Mouse (Mus musculus) kidney, embryonic 15.5 days (tissue): ENCODE results near the gene Kcnk3. TPM values are rescaled to one million over a fixed set of nuclear protein-coding genes. Genes with fewer than 3 reads are reported as not detected.

Source experiments
- ATAC-seq: fragments of 200-750 bp; cut with Nextera tagmentation; replicated peaks from 2 replicates; pipeline ENCODE4 v1.8.0; 2017; ENCODE audit warnings: moderate TSS enrichment; ENCODE audit not compliant: low FRiP score
- H3K27ac ChIP-seq: fragments of 300-500 bp; sonication (generic); 2 replicates; pipeline ENCODE4 v1.5.1; 2015; ENCODE audit warnings: mild to moderate bottlenecking, inconsistent platforms
- H3K27me3 ChIP-seq: fragments of 300-500 bp; sonication (generic); 2 replicates; pipeline ENCODE4 v1.6.1; 2015; ENCODE audit warnings: inconsistent platforms
- H3K36me3 ChIP-seq: fragments of 300-500 bp; sonication (generic); 2 replicates; pipeline ENCODE4 v1.6.1; 2015; ENCODE audit warnings: inconsistent platforms
- H3K4me1 ChIP-seq: fragments of 300-500 bp; sonication (generic); 2 replicates; pipeline ENCODE4 v1.6.1; 2015; ENCODE audit warnings: inconsistent platforms
- H3K4me2 ChIP-seq: fragments of 300-500 bp; sonication (generic); 2 replicates; pipeline ENCODE4 v1.6.1; 2015; ENCODE audit warnings: moderate library complexity, mild to moderate bottlenecking, inconsistent platforms
- H3K4me3 ChIP-seq: fragments of 300-500 bp; sonication (generic); replicated peaks from 2 replicates; pipeline ENCODE4 v1.5.1; 2015; ENCODE audit warnings: mild to moderate bottlenecking, inconsistent platforms
- H3K9ac ChIP-seq: fragments of 300-500 bp; sonication (generic); 2 replicates; pipeline ENCODE4 v1.6.1; 2015; ENCODE audit warnings: mild to moderate bottlenecking, inconsistent platforms
- H3K9me3 ChIP-seq: fragments of 300-500 bp; sonication (generic); replicated peaks from 2 replicates; pipeline ENCODE4 v1.6.1; 2016; ENCODE audit warnings: inconsistent platforms
- WGBS: fragments of 180-500 bp; shearing (Covaris S2); methylation state at CpG from one replicate; pipeline ENCODE4 v1.1.7; 2015; ENCODE audit warnings: mixed read lengths; 5-methylcytosine and 5-hydroxymethylcytosine counted together
- polyA plus RNA-seq: library from polyadenylated mRNA; unstranded; fragments of >200 nt; fragmentation: Nextera tagmentation; extraction: Ambion mirVana; gene quantifications from 2 replicates; pipeline ENCODE4 v1.2.1, GENCODE M21; 2015

The Kcnk3 gene
- polyA plus RNA-seq, 1 experiment from 2014 or later = 8.0 TPM

DNA sequence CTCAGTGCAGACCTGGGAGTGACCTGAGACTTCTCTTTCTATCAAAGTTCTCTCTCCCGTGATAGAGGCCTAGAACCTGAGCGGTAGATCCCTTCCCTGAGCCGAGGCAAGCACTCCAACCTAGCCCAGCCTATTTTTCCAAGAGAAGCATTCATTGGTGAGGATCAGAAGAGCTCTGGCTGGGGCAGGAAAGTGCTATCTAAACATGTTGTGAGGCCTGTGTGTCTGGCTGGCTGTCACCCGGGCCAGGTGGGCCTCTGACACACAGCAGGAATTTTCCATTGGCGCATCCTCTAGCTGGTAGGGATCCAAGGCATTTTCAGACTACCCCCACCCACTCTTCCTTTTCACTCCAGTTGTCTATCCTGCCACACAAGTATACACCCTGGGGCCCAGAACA is 16.1 kb upstream of the Kcnk3 start:
- no peak for ATAC-seq
- H3K27me3 ChIP-seq = no peaks in the 10 kb centered on the region
- no peaks in the 10 kb centered on the region for H3K4me1 ChIP-seq
- H3K36me3 ChIP-seq = no peaks in the 10 kb centered on the region
- no peak overlapping the region for H3K4me3 ChIP-seq
- H3K9me3 ChIP-seq = no peaks in the 10 kb centered on the region
- WGBS = 77% methylated on average over 5 of the region's 5 CpGs
- no peak overlapping the region for H3K4me2 ChIP-seq
- H3K27ac ChIP-seq = no peak overlapping the region
- H3K9ac ChIP-seq = no peak overlapping the region

DNA sequence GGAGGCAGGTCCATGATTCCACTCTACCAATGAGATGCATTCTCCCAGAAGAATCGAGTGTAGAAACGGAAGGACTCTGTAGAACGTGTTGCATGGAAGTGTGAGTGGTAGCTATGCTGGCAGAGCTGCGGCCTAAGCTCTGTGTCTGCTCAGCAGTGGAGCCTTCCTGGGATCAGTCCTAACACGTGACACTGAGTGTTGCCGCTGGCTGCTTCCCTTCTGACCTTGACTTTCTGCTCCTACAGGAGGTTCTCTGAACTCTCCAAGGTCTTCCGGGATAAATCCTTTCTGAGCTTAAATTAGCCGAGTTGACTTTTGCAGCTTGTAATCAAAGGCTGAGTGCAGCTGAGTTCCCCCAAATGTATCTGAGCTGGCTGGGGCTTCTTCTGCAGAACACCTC is 13.6 kb upstream of the Kcnk3 start:
- H3K4me1 ChIP-seq = no peaks in the 10 kb centered on the region
- no peaks in the 10 kb centered on the region for H3K36me3 ChIP-seq
- no peak overlapping the region for H3K9ac ChIP-seq
- H3K9me3 ChIP-seq = no peaks in the 10 kb centered on the region
- no peaks in the 10 kb centered on the region for H3K27me3 ChIP-seq
- H3K4me2 ChIP-seq = no peak overlapping the region
- ATAC-seq = no peak
- H3K27ac ChIP-seq = no peak overlapping the region
- 85% methylated on average over 8 of the region's 8 CpGs for WGBS
- H3K4me3 ChIP-seq = no peak overlapping the region

DNA sequence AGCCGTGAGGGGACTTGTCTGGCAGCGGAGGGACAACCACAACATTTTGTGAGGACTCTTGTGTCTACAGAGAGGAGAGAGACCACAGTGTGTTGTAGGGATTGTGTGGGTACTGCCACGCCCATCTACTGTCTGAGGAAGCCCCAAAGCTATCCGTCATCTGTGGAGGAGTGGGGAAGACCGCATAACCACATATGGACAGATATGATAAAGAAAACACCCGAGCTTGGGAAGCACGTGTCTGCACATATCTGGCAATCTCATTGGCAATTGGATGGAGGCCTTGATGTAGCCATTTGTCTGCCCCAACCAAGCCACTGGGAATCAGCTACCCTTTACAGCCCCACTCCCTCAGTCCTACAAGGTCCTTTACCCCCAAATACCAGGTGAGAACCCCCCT is 11.7 kb upstream of the Kcnk3 start:
- no peak for ATAC-seq
- H3K4me3 ChIP-seq = no peak overlapping the region
- H3K36me3 ChIP-seq = no peaks in the 10 kb centered on the region
- H3K27me3 ChIP-seq = no peaks in the 10 kb centered on the region
- no peaks in the 10 kb centered on the region for H3K9me3 ChIP-seq
- no peaks in the 10 kb centered on the region for H3K4me1 ChIP-seq
- 79% methylated on average over 7 of the region's 7 CpGs for WGBS
- H3K9ac ChIP-seq = no peak overlapping the region
- H3K27ac ChIP-seq = no peak overlapping the region
- H3K4me2 ChIP-seq = no peak overlapping the region

DNA sequence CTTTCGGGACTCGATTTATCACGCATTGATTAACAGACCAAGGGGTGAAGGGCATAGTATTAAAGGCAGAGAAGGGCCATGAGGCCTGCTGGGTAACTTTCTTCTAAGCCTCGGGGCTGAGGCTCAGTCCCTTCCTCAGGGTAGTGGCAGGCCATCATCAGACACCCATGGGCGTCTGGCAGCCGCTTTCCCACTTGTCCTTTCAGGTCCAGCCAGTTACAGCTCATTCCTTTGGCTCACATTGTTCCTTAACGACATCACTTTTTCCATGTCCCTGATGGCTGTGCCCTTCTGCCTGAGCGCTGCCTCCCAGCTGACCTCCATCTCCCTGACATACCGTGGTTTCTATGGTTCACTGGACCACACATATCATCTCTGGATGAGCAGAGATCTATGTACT is 10.7 kb upstream of the Kcnk3 start:
- ATAC-seq = no peak
- Histone ChIP-seq H3K27me3 (no peaks in the 10 kb centered on the region), H3K4me1 (no peaks in the 10 kb centered on the region), H3K27ac (no peak overlapping the region), H3K9me3 (no peaks in the 10 kb centered on the region), H3K9ac (no peak overlapping the region), H3K36me3 (no peaks in the 10 kb centered on the region), H3K4me3 (no peak overlapping the region), H3K4me2 (no peak overlapping the region)
- 61% methylated on average over 9 of the region's 9 CpGs for WGBS

DNA sequence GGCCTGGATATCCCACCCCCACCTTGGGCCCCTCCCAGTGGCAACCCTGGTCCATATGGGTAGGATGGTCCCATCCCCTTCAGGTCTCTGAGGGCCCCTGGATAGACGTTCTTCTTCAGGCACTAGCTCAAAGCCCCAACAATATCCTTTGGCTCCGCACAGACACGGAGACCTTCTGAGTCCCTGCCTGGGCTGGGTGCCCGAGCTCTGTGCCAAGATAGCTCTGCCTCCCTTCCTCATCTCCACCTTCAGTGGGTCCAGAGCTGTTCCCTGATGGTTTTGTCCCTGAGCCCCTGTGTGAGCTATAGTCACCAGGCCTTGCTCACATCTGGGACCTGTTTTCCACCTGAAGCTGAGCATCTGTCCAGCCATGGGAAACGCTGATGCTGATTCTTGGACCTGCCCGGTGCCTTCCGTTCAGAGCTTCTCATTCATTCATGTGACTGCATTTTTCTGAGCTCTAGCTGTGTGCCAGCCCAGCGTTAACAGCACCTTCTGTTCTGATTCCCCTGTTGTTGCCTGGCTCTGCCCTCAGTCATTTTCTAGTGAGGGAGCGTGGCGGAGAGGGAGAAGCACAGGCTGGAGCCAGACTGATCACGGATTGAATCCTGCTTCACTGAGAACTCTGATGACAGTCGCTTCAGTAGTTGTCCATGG is 10.2 kb upstream of the Kcnk3 start:
- H3K27ac ChIP-seq = no peak overlapping the region
- no peak overlapping the region for H3K9ac ChIP-seq
- H3K4me1 ChIP-seq = no peaks in the 10 kb centered on the region
- ATAC-seq = no peak
- 77% methylated on average over 12 of the region's 12 CpGs for WGBS
- no peak overlapping the region for H3K4me3 ChIP-seq
- H3K9me3 ChIP-seq = no peaks in the 10 kb centered on the region
- H3K4me2 ChIP-seq = no peak overlapping the region
- H3K27me3 ChIP-seq = no peaks in the 10 kb centered on the region
- no peaks in the 10 kb centered on the region for H3K36me3 ChIP-seq

DNA sequence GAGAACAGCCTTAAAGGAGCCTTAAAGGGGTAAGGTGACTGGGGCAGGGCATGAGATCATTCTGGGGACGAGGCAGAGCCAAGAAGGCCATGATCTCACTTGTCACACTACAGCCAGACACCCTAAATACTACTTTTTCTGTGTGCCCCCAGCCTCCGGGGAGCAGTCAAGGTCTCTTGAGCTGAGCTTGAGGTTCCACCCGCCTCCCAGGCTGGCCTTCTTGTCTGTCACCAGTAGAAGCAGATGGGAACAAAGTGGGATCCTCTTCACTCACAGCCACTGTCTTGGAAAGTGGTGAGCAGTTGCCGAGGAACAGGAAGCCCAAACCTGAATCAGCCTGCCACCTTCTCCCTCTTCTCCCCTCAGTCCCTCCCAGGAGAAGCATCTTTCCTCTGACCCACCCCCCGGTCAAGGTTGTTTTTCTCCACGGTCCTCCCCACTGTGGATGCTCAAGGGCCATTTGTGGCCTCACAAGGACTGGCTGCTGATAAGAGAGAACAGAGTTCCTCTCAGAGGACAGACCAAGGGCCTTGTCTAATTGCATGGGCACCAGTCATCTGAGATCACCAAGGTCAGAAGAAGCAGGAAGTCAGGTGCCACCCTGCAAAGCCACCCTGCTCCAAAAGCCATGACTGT is 9.4 kb upstream of the Kcnk3 start:
- no peak for ATAC-seq
- Histone ChIP-seq H3K9me3 (no peaks in the 10 kb centered on the region), H3K27ac (no peak overlapping the region), H3K4me3 (no peak overlapping the region), H3K27me3 (0 out of 2 replicates have a peak, but pooled peaks cover 2% of the 10 kb centered on the region), H3K36me3 (no peaks in the 10 kb centered on the region), H3K9ac (no peak overlapping the region), H3K4me2 (no peak overlapping the region), H3K4me1 (no peaks in the 10 kb centered on the region)
- 69% methylated on average over 6 of the region's 6 CpGs for WGBS

DNA sequence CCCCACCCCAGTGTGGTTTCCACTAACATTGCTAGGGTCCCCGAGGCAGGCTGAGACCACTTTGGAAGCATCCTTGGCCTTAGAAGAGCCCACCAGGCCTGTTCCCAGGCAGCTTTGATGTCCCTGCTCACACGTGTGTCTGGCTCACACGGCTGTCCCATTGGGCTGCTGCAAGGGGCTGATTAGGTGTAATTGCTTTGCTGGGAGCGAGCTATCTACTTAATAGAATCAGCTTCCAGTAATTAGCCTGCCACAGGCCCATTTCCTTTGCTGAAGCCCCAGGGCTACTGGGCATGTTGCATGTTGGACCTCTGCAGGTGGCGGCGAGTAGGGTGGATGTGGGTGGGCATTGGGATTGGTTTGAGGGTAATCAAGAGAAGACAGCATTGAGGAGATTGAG is 7.2 kb upstream of the Kcnk3 start:
- no peak overlapping the region for H3K4me3 ChIP-seq
- no peak overlapping the region for H3K27ac ChIP-seq
- peaks cover 11% of the 10 kb centered on the region; the same call in 1 of the 2 replicates for H3K27me3 ChIP-seq
- no peaks in the 10 kb centered on the region for H3K4me1 ChIP-seq
- H3K36me3 ChIP-seq = no peaks in the 10 kb centered on the region
- H3K9ac ChIP-seq = no peak overlapping the region
- ATAC-seq = no peak
- 28% methylated on average over 6 of the region's 6 CpGs for WGBS
- H3K4me2 ChIP-seq = no peak overlapping the region
- no peaks in the 10 kb centered on the region for H3K9me3 ChIP-seq

DNA sequence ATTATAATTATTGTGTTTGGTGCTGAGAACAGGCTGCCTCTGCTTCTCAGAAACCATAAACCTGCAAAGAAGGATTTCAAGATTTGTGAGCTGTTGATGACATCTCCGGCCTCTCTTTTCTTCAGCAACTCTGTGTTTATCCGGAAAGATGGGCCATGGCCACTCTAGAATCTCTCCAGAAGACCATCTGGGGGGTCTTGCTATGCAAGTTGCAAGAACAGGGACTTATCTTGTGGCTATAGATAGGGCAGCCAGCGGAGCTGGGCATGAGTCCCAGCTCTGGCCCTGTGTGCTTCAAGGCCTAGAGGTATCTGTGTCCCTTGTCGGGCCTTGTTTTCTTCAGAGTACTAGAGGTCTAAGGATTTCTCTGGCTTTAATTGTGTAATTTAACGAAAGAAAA is 6.0 kb upstream of the Kcnk3 start:
- ATAC-seq = no peak
- Histone ChIP-seq H3K27ac (no peak overlapping the region), H3K36me3 (no peaks in the 10 kb centered on the region), H3K4me3 (no peak overlapping the region), H3K4me1 (no peaks in the 10 kb centered on the region), H3K4me2 (no peak overlapping the region), H3K9me3 (no peaks in the 10 kb centered on the region), H3K9ac (no peak overlapping the region), H3K27me3 (peaks cover 24% of the 10 kb centered on the region)
- WGBS = 79% methylated on average over 5 of the region's 5 CpGs

DNA sequence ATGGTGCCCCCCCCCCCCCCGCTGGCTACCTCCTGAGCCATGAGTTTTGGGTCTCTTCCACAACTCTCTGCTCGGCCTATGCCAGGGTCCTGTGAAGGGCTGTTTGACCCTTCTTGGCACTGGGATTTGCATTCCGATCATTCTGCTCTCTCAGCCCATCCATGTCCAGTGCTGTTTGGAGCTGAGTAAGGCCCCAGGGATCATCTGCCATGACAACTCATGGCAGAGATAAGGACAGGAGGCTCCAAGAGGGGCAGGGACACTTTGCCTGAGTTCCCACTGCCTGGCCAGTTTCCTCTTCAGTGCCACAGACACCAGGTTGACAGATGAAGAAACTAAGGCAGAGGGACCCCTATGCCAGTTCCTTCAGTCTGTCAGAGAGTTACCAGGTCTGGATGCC is 1.4 kb upstream of the Kcnk3 start:
- H3K27ac ChIP-seq = no peak overlapping the region
- H3K27me3 ChIP-seq = peaks cover 66% of the 10 kb centered on the region
- WGBS = 73% methylated on average over 3 of the region's 3 CpGs
- H3K4me3 ChIP-seq = no peak overlapping the region
- H3K36me3 ChIP-seq = no peaks in the 10 kb centered on the region
- H3K9ac ChIP-seq = no peak overlapping the region
- ATAC-seq = no peak
- H3K4me2 ChIP-seq = no peak overlapping the region
- H3K4me1 ChIP-seq = peaks cover 20% of the 10 kb centered on the region
- no peaks in the 10 kb centered on the region for H3K9me3 ChIP-seq

DNA sequence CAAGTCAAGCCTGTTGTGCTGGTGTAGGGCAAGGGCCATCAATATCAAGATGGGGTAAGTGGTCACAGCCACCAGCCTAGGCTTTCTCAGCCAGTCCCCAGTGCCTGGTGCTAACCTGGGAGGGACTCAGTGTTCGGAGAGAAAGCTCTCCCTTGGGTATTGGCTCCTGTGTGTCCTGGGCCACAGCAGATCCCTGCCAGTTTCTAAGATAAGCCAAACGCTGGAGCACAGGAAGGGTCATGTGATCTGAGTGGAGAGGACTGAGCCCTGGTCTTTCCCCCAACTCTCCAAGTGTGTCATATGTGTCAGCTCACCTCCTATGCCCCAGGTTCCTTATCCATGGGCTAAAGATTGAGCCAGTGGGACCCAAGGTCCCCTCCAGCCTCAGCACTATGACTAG is 869 bp upstream of the Kcnk3 start:
- H3K27ac ChIP-seq = no peak overlapping the region
- 24% methylated on average over 2 of the region's 2 CpGs for WGBS
- H3K9me3 ChIP-seq = no peaks in the 10 kb centered on the region
- H3K27me3 ChIP-seq = peaks cover 69% of the 10 kb centered on the region
- peaks cover 20% of the 10 kb centered on the region for H3K4me1 ChIP-seq
- H3K9ac ChIP-seq = no peak overlapping the region
- peak overlapping the region; percentile 91 for H3K4me2 ChIP-seq
- no peak for ATAC-seq
- H3K36me3 ChIP-seq = no peaks in the 10 kb centered on the region
- H3K4me3 ChIP-seq = no peak overlapping the region

DNA sequence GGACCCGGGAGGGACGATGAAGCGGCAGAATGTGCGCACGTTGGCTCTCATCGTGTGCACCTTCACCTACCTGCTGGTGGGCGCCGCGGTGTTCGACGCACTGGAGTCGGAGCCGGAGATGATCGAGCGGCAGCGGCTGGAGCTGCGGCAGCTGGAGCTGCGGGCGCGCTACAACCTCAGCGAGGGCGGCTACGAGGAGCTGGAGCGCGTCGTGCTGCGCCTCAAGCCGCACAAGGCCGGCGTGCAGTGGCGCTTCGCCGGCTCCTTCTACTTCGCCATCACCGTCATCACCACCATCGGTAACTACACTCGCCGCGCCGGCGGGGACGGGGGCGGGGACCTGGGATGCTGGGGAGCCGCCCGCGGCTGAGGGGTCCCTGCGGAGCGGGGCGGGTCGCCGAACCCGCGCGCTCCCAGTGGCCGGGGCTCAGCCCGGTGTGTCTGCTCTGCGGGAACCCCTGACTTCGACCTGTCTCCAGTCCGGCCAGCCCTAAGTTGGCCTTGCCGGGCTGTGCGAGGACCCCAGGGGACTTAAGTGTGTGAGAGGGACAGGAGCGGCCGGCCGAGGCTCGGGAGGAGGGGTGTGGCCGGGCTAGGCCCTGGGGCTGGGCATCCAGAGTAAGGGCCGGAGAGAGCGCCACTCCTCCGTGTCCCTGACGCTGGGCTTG is 465 bp downstream of the Kcnk3 start:
- H3K27ac ChIP-seq = no peak overlapping the region
- peaks cover 21% of the 10 kb centered on the region for H3K4me1 ChIP-seq
- peak overlapping the region; percentile 47 for H3K4me3 ChIP-seq
- under 1% methylated on average over 70 of the region's 70 CpGs for WGBS
- H3K9me3 ChIP-seq = no peaks in the 10 kb centered on the region
- H3K4me2 ChIP-seq = peak overlapping the region; percentile 91
- ATAC-seq = peak; percentile 70
- H3K9ac ChIP-seq = 0 out of 2 replicates have a peak overlapping the region, but pooled peaks have one; percentile 17
- H3K36me3 ChIP-seq = no peaks in the 10 kb centered on the region
- peaks cover 73% of the 10 kb centered on the region for H3K27me3 ChIP-seq

DNA sequence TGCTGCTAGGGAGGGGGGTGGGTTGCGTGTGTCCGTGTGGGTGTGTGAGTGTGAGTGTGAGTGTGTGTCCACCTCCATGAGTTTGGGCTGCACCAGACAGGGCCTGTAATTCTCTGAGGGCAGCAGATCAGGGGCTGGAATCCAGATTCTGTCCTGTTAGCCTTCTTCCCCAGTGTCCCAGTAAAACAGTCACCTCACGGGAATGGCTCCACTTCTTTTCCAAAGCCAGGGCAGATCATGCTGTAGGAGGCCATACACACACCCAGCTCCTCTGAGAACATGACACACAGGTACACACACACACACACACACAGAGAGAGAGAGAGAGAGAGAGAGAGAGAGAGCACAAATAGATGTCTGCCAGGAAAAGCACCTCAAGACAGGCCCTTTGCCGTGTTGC is 1.1 kb downstream of the Kcnk3 start:
- Histone ChIP-seq H3K4me3 (peak overlapping the region; percentile 47), H3K9ac (no peak overlapping the region)

More for the DNA sequence above, 1.1 kb downstream of the Kcnk3 start:
- no peak for ATAC-seq
- H3K9me3 ChIP-seq = no peaks in the 10 kb centered on the region
- no peak overlapping the region for H3K27ac ChIP-seq
- 51% methylated on average over 4 of the region's 4 CpGs for WGBS
- peaks cover 27% of the 10 kb centered on the region for H3K4me1 ChIP-seq
- H3K36me3 ChIP-seq = no peaks in the 10 kb centered on the region
- peaks cover 71% of the 10 kb centered on the region for H3K27me3 ChIP-seq
- H3K4me2 ChIP-seq = peak overlapping the region; percentile 91
